Mouse (Mus musculus): Measurements from ENCODE around the gene Nusap1. TPM values are rescaled to one million over a fixed set of nuclear protein-coding genes. Genes with fewer than 3 reads are reported as not detected.

The Nusap1 gene
- polyA plus RNA-seq, 1 experiment from 2014 or later, result 90.9 TPM

DNA sequence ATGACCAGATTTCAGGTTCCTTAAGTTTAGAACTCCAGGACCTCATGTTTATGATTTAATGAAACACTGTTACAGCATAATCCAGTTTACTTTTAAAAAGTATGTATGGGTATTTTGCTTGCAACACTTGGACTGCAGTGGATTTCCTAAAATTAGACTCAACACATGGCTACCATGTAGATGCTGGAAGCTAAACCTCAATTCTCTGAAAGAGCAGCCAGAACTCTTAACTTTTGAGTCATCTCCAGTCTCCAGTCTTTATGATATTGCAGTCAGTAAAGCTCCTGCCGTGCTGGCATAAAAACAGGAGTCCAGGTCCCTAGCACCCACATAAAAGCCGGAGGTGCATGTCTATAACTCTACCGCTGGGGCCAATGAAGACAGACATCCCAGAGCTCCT is 81.9 kb downstream of the Nusap1 start:
- ATAC-seq (ENCODE audit: low FRiP score, low read depth), result no peak
- Histone ChIP-seq H3K36me3 (peaks cover 22% of the 10 kb centered on the region), H3K27ac (replicated peaks) (no peak overlapping the region), H3K9ac (replicated peaks) (no peak overlapping the region), H3K4me2 (replicated peaks) (no peak overlapping the region), H3K27me3 (no peaks in the 10 kb centered on the region), H3K4me3 (no peak overlapping the region), H3K9me3 (no peaks in the 10 kb centered on the region), H3K4me1 (no peaks in the 10 kb centered on the region)
- WGBS, result 94% methylated on average over 3 of the region's 3 CpGs

Other genes with a start within 250 kb of the Nusap1 start
- 4.5 and 5.1 TPM in 2 replicates for gene Ino80, start 140.6 kb upstream of the Nusap1 start, polyA plus RNA-seq (2016; fragmentation: Nextera tagmentation; extraction: Ambion mirVana)
- 0.52 and 0.54 TPM in 2 replicates for gene Exd1, start 70.7 kb upstream of the Nusap1 start, polyA plus RNA-seq (2016; fragmentation: Nextera tagmentation; extraction: Ambion mirVana)
- gene Chp1, start 70.6 kb upstream of the Nusap1 start, polyA plus RNA-seq (2016; fragmentation: Nextera tagmentation; extraction: Ambion mirVana), result 58.0 and 61.7 TPM in 2 replicates
- gene Oip5, start 171 bp downstream of the Nusap1 start, polyA plus RNA-seq (2016; fragmentation: Nextera tagmentation; extraction: Ambion mirVana), result 28.2 and 29.1 TPM in 2 replicates
- gene Ndufaf1, start 44.5 kb downstream of the Nusap1 start, polyA plus RNA-seq (2016; fragmentation: Nextera tagmentation; extraction: Ambion mirVana), result 39.2 and 41.3 TPM in 2 replicates
- gene Rtf1, start 56.8 kb downstream of the Nusap1 start, polyA plus RNA-seq (2016; fragmentation: Nextera tagmentation; extraction: Ambion mirVana), result 68.4 and 78.0 TPM in 2 replicates
- 0.77 and 0.97 TPM in 2 replicates for gene Itpka, start 124.0 kb downstream of the Nusap1 start, polyA plus RNA-seq (2016; fragmentation: Nextera tagmentation; extraction: Ambion mirVana)
- 0.26 and 0.50 TPM in 2 replicates for gene Ltk, start 142.1 kb downstream of the Nusap1 start, polyA plus RNA-seq (2016; fragmentation: Nextera tagmentation; extraction: Ambion mirVana)
- 35.4 and 35.9 TPM in 2 replicates for gene Rpap1, start 169.2 kb downstream of the Nusap1 start, polyA plus RNA-seq (2016; fragmentation: Nextera tagmentation; extraction: Ambion mirVana)
- 25.7 and 29.2 TPM in 2 replicates for gene Tyro3, start 179.4 kb downstream of the Nusap1 start, polyA plus RNA-seq (2016; fragmentation: Nextera tagmentation; extraction: Ambion mirVana)